Mouse (Mus musculus) hindbrain, embryonic 11.5 days (tissue): Measurements from ENCODE around the gene Hectd4. TPM values are rescaled to one million over a fixed set of nuclear protein-coding genes. Genes with fewer than 3 reads are reported as not detected.

Source experiments
- ATAC-seq: fragments of 200-750 bp; cut with Nextera tagmentation; 2 replicates; pipeline ENCODE4 v1.8.0; 2017; ENCODE audit warnings: mild to moderate bottlenecking, moderate TSS enrichment, moderate library complexity; ENCODE audit not compliant: low FRiP score
- DNase-seq: peaks from one replicate; pipeline ENCODE4 v3.0.0-alpha.2; 2015; ENCODE audit warnings: low spot score
- H3K27ac ChIP-seq: fragments of 300-500 bp; sonication (generic); 2 replicates; pipeline ENCODE4 v1.5.1; 2014; ENCODE audit warnings: mild to moderate bottlenecking, low read depth, low read length
- H3K27me3 ChIP-seq: fragments of 300-500 bp; sonication (generic); 2 replicates; pipeline ENCODE4 v1.6.1; 2014; ENCODE audit warnings: mild to moderate bottlenecking, low read length, moderate library complexity, mixed read lengths; ENCODE audit not compliant: control insufficient read depth, insufficient read depth
- H3K36me3 ChIP-seq: fragments of 300-500 bp; sonication (generic); 2 replicates; pipeline ENCODE4 v1.6.1; 2014; ENCODE audit warnings: mild to moderate bottlenecking, low read length, moderate library complexity, mixed read lengths; ENCODE audit not compliant: control insufficient read depth, insufficient read depth
- H3K4me1 ChIP-seq: fragments of 300-500 bp; sonication (generic); replicated peaks from 2 replicates; pipeline ENCODE4 v1.6.1; 2014; ENCODE audit warnings: low read length, mixed read lengths; ENCODE audit not compliant: control insufficient read depth, insufficient read depth
- H3K4me2 ChIP-seq: fragments of 300-500 bp; sonication (generic); replicated peaks from 2 replicates; pipeline ENCODE4 v1.6.1; 2014; ENCODE audit warnings: mild to moderate bottlenecking, low read depth, low read length
- H3K4me3 ChIP-seq: fragments of 300-500 bp; sonication (generic); 2 replicates; pipeline ENCODE4 v1.5.1; 2014; ENCODE audit warnings: low read depth, low read length
- H3K9ac ChIP-seq: fragments of 300-500 bp; sonication (generic); 2 replicates; pipeline ENCODE4 v1.6.1; 2014; ENCODE audit warnings: low read depth, low read length
- H3K9me3 ChIP-seq: fragments of 300-500 bp; sonication (generic); 2 replicates; pipeline ENCODE4 v1.6.1; 2016; ENCODE audit warnings: low read length; ENCODE audit not compliant: control insufficient read depth
- WGBS: fragments of 180-500 bp; shearing (Covaris S2); extraction: QIAGEN DNeasy Blood & Tissue Kit; methylation state at CpG from one replicate; pipeline ENCODE4 v1.1.7; 2014; 5-methylcytosine and 5-hydroxymethylcytosine counted together
- polyA plus RNA-seq: library from polyadenylated mRNA; unstranded; fragments of >200 nt; fragmentation: Nextera tagmentation; extraction: Ambion mirVana; gene quantifications from 2 replicates; pipeline ENCODE4 v1.2.1, GENCODE M21; 2014

Hectd4 gene
- 11.6 and 15.5 TPM in 2 replicates for polyA plus RNA-seq

DNA sequence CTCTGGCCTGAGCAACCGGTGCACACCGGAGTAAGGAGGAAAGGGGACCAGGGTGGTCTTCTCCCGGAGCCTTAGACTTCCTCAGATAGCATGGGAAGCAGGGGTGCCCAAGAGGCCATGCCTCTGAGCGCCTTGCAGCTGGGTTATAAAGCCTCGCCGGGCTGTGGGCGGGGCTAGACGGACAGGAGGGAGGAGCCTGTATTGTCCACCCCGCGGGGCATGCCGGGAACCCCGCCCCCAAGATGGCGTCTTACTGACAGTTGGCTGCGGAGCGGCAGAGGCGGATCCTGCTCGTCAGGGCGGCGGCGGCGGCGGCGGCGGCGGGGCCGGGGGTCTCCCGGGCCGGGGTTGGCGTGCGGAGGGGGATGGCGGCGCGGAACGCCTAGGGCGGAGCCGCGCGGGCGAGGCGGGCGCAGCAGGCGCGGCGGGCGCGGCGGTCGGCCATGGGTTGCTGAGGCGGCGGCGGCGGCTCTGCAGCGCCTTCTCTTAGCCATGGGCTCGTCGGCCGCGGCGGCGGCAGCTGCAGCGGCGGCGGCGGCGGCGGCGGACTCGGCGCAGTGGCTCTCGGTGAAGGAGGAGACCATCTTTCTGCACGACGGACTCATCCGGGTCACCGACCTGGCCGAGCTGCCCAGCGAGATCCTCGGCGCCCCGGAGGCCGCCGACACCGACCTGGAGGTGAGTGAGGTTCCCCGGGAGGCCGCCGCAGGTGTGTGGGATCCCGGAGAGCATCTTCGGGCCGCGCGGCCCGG lies at the start of gene Hectd4:
TSS of gene Hectd4 (plus strand) at position 240 of the 752 bp plus-strand sequence.
- H3K27me3 ChIP-seq = no peaks in the 10 kb centered on the region
- DNase-seq (peak; percentile 99), ATAC-seq (peak; percentile 90)
- H3K27ac ChIP-seq = peak within 1 kb of the TSS; percentile 90
- H3K4me1 ChIP-seq = no peaks in the 10 kb centered on the region
- under 1% methylated on average over 69 of the region's 90 CpGs for WGBS
- peak within 1 kb of the TSS; percentile 96 for H3K4me3 ChIP-seq
- no peaks in the 10 kb centered on the region for H3K9me3 ChIP-seq
- no peaks in the 10 kb centered on the region for H3K36me3 ChIP-seq
- peak within 1 kb of the TSS; percentile 75 for H3K4me2 ChIP-seq
- H3K9ac ChIP-seq = peak within 1 kb of the TSS; percentile 93

DNA sequence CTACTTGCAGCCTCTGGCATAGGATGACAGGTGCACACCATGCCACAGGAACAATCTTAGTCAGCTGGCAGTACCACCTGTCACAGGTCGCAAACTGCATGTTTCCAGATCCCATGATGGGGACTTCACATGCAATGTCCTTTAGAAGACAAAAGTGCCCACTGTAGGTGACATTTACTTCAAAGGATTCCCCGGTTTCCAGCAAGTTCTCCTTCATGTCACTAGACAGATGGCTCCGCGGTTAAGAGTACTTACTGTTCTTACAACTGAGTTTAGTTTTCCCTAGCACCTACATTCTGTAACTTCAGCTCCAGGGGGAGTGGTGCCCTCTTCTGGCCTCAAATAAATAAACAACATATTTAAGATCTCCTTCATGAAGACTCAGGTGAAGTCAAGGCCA lies 47.2 kb upstream of the Hectd4 start:
- no peak overlapping the region for H3K4me3 ChIP-seq
- H3K9ac ChIP-seq = no peak overlapping the region
- H3K4me2 ChIP-seq = no peak overlapping the region
- DNase-seq = no peak
- H3K27me3 ChIP-seq = no peaks in the 10 kb centered on the region
- no peaks in the 10 kb centered on the region for H3K9me3 ChIP-seq
- ATAC-seq = no peak
- H3K36me3 ChIP-seq = no peaks in the 10 kb centered on the region
- H3K4me1 ChIP-seq = no peaks in the 10 kb centered on the region
- WGBS = 89% methylated on average over 4 of the region's 4 CpGs
- no peak overlapping the region for H3K27ac ChIP-seq

DNA sequence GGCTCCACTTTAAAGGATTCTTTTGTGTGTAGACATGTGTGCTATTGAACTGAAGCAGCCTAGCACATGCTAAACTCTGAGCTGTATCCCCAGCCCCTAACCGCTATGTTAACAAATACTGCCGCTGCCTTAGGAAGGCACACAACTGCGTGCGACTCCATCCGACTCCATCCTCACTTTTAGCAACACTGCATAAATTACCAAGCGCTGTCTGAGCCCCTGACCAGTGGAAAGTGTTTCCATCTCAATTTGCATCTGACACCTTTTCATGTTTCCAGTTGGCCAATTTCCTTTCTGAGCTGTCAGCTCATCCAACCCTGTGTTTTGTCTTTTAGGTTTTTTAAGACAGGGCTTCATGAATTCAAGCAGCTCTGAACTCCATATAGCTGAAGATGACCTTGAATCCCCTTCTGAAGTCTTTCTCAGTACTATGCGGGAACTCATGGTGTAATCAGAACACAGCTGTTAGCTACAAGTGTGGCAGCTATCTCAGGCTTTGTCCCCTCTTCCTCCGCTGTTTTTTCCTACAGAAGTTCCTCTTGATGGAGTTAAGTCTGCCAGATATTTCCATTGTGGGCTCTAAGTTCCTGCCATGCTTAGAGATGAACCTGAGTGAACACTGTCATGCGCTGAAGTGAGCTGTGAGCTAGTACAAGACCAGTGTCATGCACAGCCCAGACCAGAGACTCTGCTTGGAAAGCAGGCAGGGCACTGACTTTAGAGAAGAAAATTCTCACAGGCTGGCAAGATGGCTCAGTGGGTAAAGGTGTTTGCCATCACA lies 40.8 kb upstream of the Hectd4 start:
- no peaks in the 10 kb centered on the region for H3K27me3 ChIP-seq
- WGBS = 79% methylated on average over 9 of the region's 9 CpGs
- no peak overlapping the region for H3K4me2 ChIP-seq
- no peak overlapping the region for H3K4me3 ChIP-seq
- no peak overlapping the region for H3K9ac ChIP-seq
- no peak for DNase-seq
- H3K36me3 ChIP-seq = no peaks in the 10 kb centered on the region
- 0 out of 2 replicates have a peak, but pooled peaks cover 3% of the 10 kb centered on the region for H3K4me1 ChIP-seq
- no peaks in the 10 kb centered on the region for H3K9me3 ChIP-seq
- no peak overlapping the region for H3K27ac ChIP-seq
- no peak for ATAC-seq

DNA sequence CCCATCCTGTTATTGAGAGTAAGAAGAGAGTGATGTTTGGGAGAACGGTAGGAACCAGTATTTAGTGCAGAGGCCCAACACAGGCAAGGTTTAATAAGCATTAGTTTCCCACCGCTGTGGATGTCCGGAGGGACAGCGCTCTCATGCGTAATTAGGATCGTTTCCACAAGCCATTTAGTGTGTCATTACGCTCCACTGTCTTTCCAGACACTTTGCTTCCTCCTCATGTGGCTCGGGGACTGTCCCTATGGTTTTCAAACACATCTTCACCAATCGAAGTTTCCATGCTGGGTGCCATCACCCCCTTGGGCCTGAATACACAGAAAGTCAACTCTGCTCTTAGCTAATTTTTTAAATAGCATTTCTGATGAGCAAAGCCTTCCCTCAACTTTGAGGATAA lies 36.8 kb upstream of the Hectd4 start:
- no peak for DNase-seq
- H3K27ac ChIP-seq = no peak overlapping the region
- no peaks in the 10 kb centered on the region for H3K27me3 ChIP-seq
- no peak overlapping the region for H3K4me3 ChIP-seq
- H3K4me2 ChIP-seq = no peak overlapping the region
- WGBS = 90% methylated on average over 9 of the region's 9 CpGs
- no peak overlapping the region for H3K9ac ChIP-seq
- H3K9me3 ChIP-seq = no peaks in the 10 kb centered on the region
- H3K36me3 ChIP-seq = no peaks in the 10 kb centered on the region
- ATAC-seq = no peak
- H3K4me1 ChIP-seq = peaks cover 10% of the 10 kb centered on the region

DNA sequence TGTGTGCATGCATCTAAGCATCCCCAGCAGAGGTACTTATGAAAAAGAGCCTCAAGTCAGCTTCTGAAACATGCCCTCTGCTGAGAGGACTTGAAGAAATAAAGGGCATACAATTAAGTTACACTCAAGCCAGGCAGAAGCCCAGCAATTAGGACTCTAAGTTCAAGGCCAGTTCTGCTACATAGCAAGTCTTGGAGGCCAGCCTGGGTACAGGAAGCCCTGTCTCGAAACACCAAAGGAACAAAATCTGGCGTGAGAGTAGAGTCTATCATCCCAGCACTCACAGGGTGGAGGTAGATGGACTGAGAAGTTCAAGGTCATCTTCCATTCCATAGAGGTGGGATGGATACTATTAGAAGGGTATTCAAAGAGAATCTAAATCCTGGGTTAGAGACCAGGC lies 35.6 kb upstream of the Hectd4 start:
- H3K27ac ChIP-seq = peak overlapping the region; percentile 36; the same call in 1 of the 2 replicates
- ATAC-seq (no peak), DNase-seq (no peak)
- no peaks in the 10 kb centered on the region for H3K36me3 ChIP-seq
- no peak overlapping the region for H3K4me2 ChIP-seq
- H3K9me3 ChIP-seq = no peaks in the 10 kb centered on the region
- WGBS = 91% methylated on average over 2 of the region's 2 CpGs
- H3K9ac ChIP-seq = no peak overlapping the region
- no peaks in the 10 kb centered on the region for H3K27me3 ChIP-seq
- H3K4me1 ChIP-seq = peaks cover 11% of the 10 kb centered on the region
- H3K4me3 ChIP-seq = no peak overlapping the region

DNA sequence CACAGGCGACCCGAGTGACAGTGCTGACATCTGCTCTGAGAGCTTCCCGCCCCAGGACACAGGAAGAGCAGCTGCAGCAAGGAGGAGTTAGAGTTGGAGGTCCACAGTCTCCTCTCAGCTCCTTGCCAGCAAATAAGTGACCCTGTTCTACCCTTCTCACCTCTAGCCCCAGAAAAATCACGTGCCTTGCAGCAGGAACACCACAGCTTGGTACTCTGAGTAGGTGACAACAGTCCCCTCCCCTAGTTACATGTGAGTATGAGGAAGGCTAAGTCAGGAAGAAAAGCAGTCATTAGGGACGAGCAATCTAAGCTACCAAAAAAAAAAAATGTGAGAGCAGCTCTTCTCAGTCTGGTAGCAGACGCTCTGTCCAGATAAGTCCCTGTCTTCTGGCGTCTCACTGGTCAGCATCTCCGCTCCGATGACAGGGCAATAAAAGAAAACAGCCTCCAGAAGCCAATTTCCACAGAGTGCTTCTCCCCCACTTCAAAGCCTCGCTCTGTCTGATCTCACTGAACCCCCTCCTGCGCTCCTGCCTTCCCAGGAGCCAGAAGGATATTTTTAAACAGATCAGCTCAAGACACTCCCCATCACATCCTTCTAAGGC lies 35.0 kb upstream of the Hectd4 start:
- Histone ChIP-seq H3K4me3 (no peak overlapping the region), H3K36me3 (no peaks in the 10 kb centered on the region), H3K27me3 (no peaks in the 10 kb centered on the region), H3K4me2 (no peak overlapping the region), H3K27ac (peak overlapping the region; percentile 36; the same call in 1 of the 2 replicates), H3K9me3 (no peaks in the 10 kb centered on the region), H3K4me1 (peaks cover 11% of the 10 kb centered on the region), H3K9ac (no peak overlapping the region)
- ATAC-seq (no peak), DNase-seq (no peak)
- WGBS = 67% methylated on average over 11 of the region's 11 CpGs

DNA sequence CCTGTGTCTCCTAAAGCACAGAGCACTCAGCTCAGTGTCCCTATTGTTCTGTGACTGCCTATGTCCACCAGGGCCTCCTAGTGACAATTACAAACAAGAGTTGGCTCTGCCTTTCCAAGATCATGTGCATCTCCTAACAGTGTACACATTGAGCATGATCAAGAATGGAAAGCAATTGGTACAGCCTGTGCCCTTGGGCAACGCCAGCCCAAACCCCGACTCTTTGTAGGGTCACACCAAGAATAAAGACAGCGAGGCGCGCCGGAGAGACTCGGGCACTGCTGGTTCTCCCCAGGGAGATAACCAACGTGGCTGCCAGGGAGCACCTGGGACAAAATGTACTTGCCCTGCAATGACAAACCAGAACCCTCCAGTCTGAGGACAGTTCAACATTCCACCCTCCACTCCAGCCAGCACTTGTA lies 32.4 kb upstream of the Hectd4 start:
- no peak overlapping the region for H3K9ac ChIP-seq
- H3K9me3 ChIP-seq = no peaks in the 10 kb centered on the region
- H3K36me3 ChIP-seq = no peaks in the 10 kb centered on the region
- DNase-seq = no peak
- no peak overlapping the region for H3K27ac ChIP-seq
- ATAC-seq = no peak
- peaks cover 11% of the 10 kb centered on the region for H3K4me1 ChIP-seq
- H3K4me3 ChIP-seq = no peak overlapping the region
- no peak overlapping the region for H3K4me2 ChIP-seq
- WGBS = 88% methylated on average over 8 of the region's 8 CpGs
- no peaks in the 10 kb centered on the region for H3K27me3 ChIP-seq

DNA sequence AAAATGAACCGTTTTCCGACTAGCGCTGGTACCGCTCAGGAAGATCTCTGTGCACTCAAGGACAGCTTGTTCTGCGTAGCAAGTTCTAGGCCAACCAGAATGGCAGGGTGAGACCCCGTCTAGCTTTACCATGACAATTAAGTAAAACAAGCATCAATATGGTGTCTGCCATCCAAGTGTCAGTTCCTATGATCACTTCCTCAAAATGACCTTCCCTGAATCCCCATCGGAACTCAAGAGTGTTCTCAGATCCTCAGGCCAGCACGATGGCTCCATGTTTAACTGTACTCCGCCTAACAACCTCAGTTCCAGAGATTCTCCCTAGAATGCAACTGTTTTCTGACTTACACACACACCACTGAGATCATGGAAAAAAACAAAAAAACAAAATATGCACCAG lies 31.8 kb upstream of the Hectd4 start:
- no peak for DNase-seq
- WGBS = 92% methylated on average over 9 of the region's 9 CpGs
- Histone ChIP-seq H3K36me3 (no peaks in the 10 kb centered on the region), H3K4me2 (no peak overlapping the region), H3K9ac (no peak overlapping the region), H3K4me1 (peaks cover 11% of the 10 kb centered on the region), H3K4me3 (no peak overlapping the region), H3K27me3 (no peaks in the 10 kb centered on the region), H3K9me3 (no peaks in the 10 kb centered on the region), H3K27ac (no peak overlapping the region)
- ATAC-seq = no peak
